ENCODE assay signal across 8 mouse cellular contexts in genomic region chr2:158768350-158768749, GRCm38 (mm10). TPM values are rescaled to one million over a fixed set of nuclear protein-coding genes. Genes with fewer than 3 reads are reported as not detected.
DNase-seq lines count a peak whose midpoint lies in the region; ATAC-seq lines count a peak whose summit lies in the region.

No protein-coding gene starts in this region.

- peak; percentile 38 for ATAC-seq in CD4-positive, CD25-positive, alpha-beta regulatory T cell, adult 4 months
- peak; percentile 47 for ATAC-seq in hindbrain, embryonic 13.5 days (ENCODE audit: low FRiP score)

- no peaks in the 10 kb centered on the region for H3K9me3 ChIP-seq in hindbrain, embryonic 13.5 days

- H3K4me2 ChIP-seq in hindbrain, embryonic 13.5 days = peak overlapping the region; percentile 99

- H3K9ac ChIP-seq in hindbrain, embryonic 13.5 days = peak overlapping the region; percentile 71

- H3K36me3 ChIP-seq in hindbrain, embryonic 13.5 days = no peaks in the 10 kb centered on the region
- H3K36me3 ChIP-seq in splenic B cell, adult 2 months (ENCODE audit: control insufficient read depth, insufficient read depth, low read length, poor library complexity, severe bottlenecking) = no peaks in the 10 kb centered on the region; the same call in 1 of the 2 replicates

- no peaks in the 10 kb centered on the region for H3K27me3 ChIP-seq in hindbrain, embryonic 13.5 days
- no peaks in the 10 kb centered on the region for H3K27me3 ChIP-seq in splenic B cell, adult 2 months (ENCODE audit: control insufficient read depth, insufficient read depth, low read length, poor library complexity, severe bottlenecking)

- WGBS in hindbrain, embryonic 13.5 days = under 1% methylated on average over 37 of the region's 37 CpGs

- intact Hi-C loops in gastrocnemius, postnatal 36 days (cut with DNase I) = no loop called here

- H3K4me1 ChIP-seq in hindbrain, embryonic 13.5 days (replicated peaks) = peaks cover 46% of the 10 kb centered on the region

- DNase-seq in gastrocnemius, postnatal 10 days = peak; percentile 39
- DNase-seq in gastrocnemius, postnatal 36 days = no peak
- DNase-seq in embryo, embryonic 10.5 days (ENCODE audit: low spot score) = peak; percentile 65
- peak; percentile 18 for DNase-seq in lung, postnatal 10 days
- DNase-seq in splenic B cell, adult 2 months (ENCODE audit: low read depth, low spot score) = peak; percentile 58
- DNase-seq in cerebellum, adult 8-10 months = no peak

- H3K4me3 ChIP-seq in hindbrain, embryonic 13.5 days = peak overlapping the region; percentile 62

- H3K27ac ChIP-seq in hindbrain, embryonic 13.5 days = no peak overlapping the region

RNA-seq across cellular contexts. Expression of gene Fam83d, which starts 0.5 kb away (rescaled TPM):
- 10 to 100 TPM in 1 of 2 experiments, 1 to 10 TPM in 1; 8.6 to 10.4 TPM for total RNA-seq in gastrocnemius, postnatal 10 days (2021)
- total RNA-seq in gastrocnemius, postnatal 36 days (2021) = 1 to 10 TPM; 1.1 to 1.7 TPM
- under 1 TPM; 0.32 to 0.53 TPM for polyA plus RNA-seq in CD4-positive, CD25-positive, alpha-beta regulatory T cell, adult 4 months (2017; shearing (Covaris generic))
- 9.7 and 11.0 TPM in 2 replicates for polyA plus RNA-seq in hindbrain, embryonic 13.5 days (2015; fragmentation: Nextera tagmentation; extraction: Ambion mirVana)

RNA-seq across cellular contexts. Expression of gene Dhx35, which starts 26.3 kb away (rescaled TPM):
- 10 to 100 TPM in 1 of 2 experiments, 1 to 10 TPM in 1; 8.2 to 12.9 TPM for total RNA-seq in gastrocnemius, postnatal 10 days (2021)
- total RNA-seq in gastrocnemius, postnatal 36 days (2021) = 1 to 10 TPM; 7.0 to 9.5 TPM
- 10 to 100 TPM; 12.7 to 25.7 TPM for polyA plus RNA-seq in CD4-positive, CD25-positive, alpha-beta regulatory T cell, adult 4 months (2017; shearing (Covaris generic))
- 13.3 and 15.4 TPM in 2 replicates for polyA plus RNA-seq in hindbrain, embryonic 13.5 days (2015; fragmentation: Nextera tagmentation; extraction: Ambion mirVana)

Comparison
In these comparisons a context has a peak if more than half of its experiments do, and no peak if none do; other contexts are left out.
1. DNase-seq: peak in gastrocnemius, postnatal 10 days (single experiment), embryo, embryonic 10.5 days (single experiment), lung, postnatal 10 days (single experiment) and splenic B cell, adult 2 months (single experiment); none in gastrocnemius, postnatal 36 days (0 of 2) and cerebellum, adult 8-10 months (single experiment).